Comparison of ENCODE assay signal across 8 mouse cellular contexts in genomic region chr17:80059731-80060130, GRCm38 (mm10). TPM values are rescaled to one million over a fixed set of nuclear protein-coding genes. Genes with fewer than 3 reads are reported as not detected.
DNase-seq lines count a peak whose midpoint lies in the region; ATAC-seq and TF ChIP-seq lines count a peak whose summit lies in the region.

No protein-coding gene starts in this region.

- peak overlapping the region; percentile 80 for H3K4me2 ChIP-seq in hindbrain, embryonic 12.5 days (replicated peaks)

- peaks cover 5% of the 10 kb centered on the region for H3K4me1 ChIP-seq in heart, adult 2 months (ENCODE audit: control insufficient read depth, insufficient read depth, low read length)
- peaks cover 10% of the 10 kb centered on the region; the same call in 1 of the 2 replicates for H3K4me1 ChIP-seq in brown adipose tissue, adult 24 weeks (ENCODE audit: control insufficient read depth, insufficient read depth, insufficient read length, low read length)
- peaks cover 22% of the 10 kb centered on the region for H3K4me1 ChIP-seq in hindbrain, embryonic 12.5 days

- H3K9ac ChIP-seq in heart, adult 2 months (ENCODE audit: low read depth, low read length) = no peak overlapping the region
- no peak overlapping the region; the same call in 1 of the 2 replicates for H3K9ac ChIP-seq in hindbrain, embryonic 12.5 days

- 17% methylated on average over 1 of the region's 1 CpGs for WGBS in heart, adult 2 months
- WGBS in hindbrain, embryonic 12.5 days = 15% methylated on average over 1 of the region's 1 CpGs
- WGBS in macrophage (ENCODE audit: missing documents) = 71% methylated on average over 1 of the region's 1 CpGs

- H3K79me2 ChIP-seq in heart, adult 2 months (replicated peaks; ENCODE audit: control insufficient read depth, insufficient read depth, low read length) = peaks cover 3% of the 10 kb centered on the region
- H3K79me2 ChIP-seq in macrophage (ENCODE audit: inconsistent target) = peaks cover 65% of the 10 kb centered on the region

- no peak for ATAC-seq in hindbrain, embryonic 12.5 days (ENCODE audit: low FRiP score)

- TF ChIP-seq EP300 in heart, adult 2 months (IDR thresholded peaks at IDR 0.05; ENCODE audit: insufficient read depth, low read depth, low read length) = no peak

- H3K27me3 ChIP-seq in heart, adult 2 months (ENCODE audit: control insufficient read depth, insufficient read depth, low read length) = no peaks in the 10 kb centered on the region
- H3K27me3 ChIP-seq in hindbrain, embryonic 12.5 days = no peaks in the 10 kb centered on the region

- peak overlapping the region; percentile 13; the same call in 1 of the 2 replicates for H3K27ac ChIP-seq in heart, adult 2 months
- H3K27ac ChIP-seq in brown adipose tissue, adult 24 weeks (replicated peaks; ENCODE audit: low read depth, low read length) = 0 out of 2 replicates have a peak overlapping the region, but pooled peaks have one; percentile 1
- no peak overlapping the region for H3K27ac ChIP-seq in hindbrain, embryonic 12.5 days
- no peak overlapping the region for H3K27ac ChIP-seq in macrophage

- peak overlapping the region; percentile 68 for H3K4me3 ChIP-seq in heart, adult 2 months
- H3K4me3 ChIP-seq in brown adipose tissue, adult 24 weeks (ENCODE audit: insufficient read depth, low read depth, low read length) = no peak overlapping the region
- H3K4me3 ChIP-seq in hindbrain, embryonic 12.5 days = peak overlapping the region; percentile 68
- H3K4me3 ChIP-seq in macrophage (ENCODE audit: inconsistent target) = peak overlapping the region; percentile 70; the same call in 1 of the 2 replicates

- no peak for DNase-seq in heart, adult 2 months
- DNase-seq in heart, adult 9 months (ENCODE audit: low spot score in 2 of 2) = no peak
- no peak for DNase-seq in left cerebral cortex, postnatal 14 days (ENCODE audit: low spot score in 2 of 2)
- no peak for DNase-seq in left cerebral cortex, postnatal 4 days
- DNase-seq in layer of hippocampus, postnatal 25 days (ENCODE audit: extremely low spot score in 1 of 2, low spot score in 1 of 2) = no peak

- H3K9me3 ChIP-seq in hindbrain, embryonic 12.5 days (replicated peaks) = no peaks in the 10 kb centered on the region

- peaks cover 10% of the 10 kb centered on the region for H3K36me3 ChIP-seq in heart, adult 2 months (ENCODE audit: control insufficient read depth, insufficient read depth, low read length)
- H3K36me3 ChIP-seq in hindbrain, embryonic 12.5 days = no peaks in the 10 kb centered on the region
- H3K36me3 ChIP-seq in macrophage (ENCODE audit: inconsistent target) = no peaks in the 10 kb centered on the region

- intact Hi-C loops in heart, adult 2 months (cut with DNase I) = loop anchor here (1.0 to 5.0 kb wide), 3 partner anchors 68 to 162 kb away; partner anchors contain the start of genes Atl2, Galm, Srsf7 and Ttc39d
- intact Hi-C loops in left cerebral cortex, postnatal 14 days (cut with DNase I) = loop anchor here (5.0 kb wide), 1 partner anchor 108 kb away; no protein-coding TSS in a partner anchor
- intact Hi-C loops in left cerebral cortex, postnatal 4 days (cut with DNase I) = loop anchor here (5.0 to 10.0 kb wide), 2 partner anchors 65 to 108 kb away; partner anchors contain the start of gene Galm

- no peak for TF ChIP-seq POLR2A in heart, adult 2 months (IDR thresholded peaks at IDR 0.05; ENCODE audit: insufficient read depth, low read depth, low read length)

- no peak for TF ChIP-seq CTCF in heart, adult 2 months (IDR thresholded peaks at IDR 0.05)

RNA-seq across cellular contexts. Expression of gene Hnrnpll, which starts 2.4 kb away (rescaled TPM):
- total RNA-seq in heart, adult 2 months (2021) = 10 to 100 TPM; 19.9 to 23.7 TPM
- 7.5 and 14.2 TPM in 2 replicates for polyA plus RNA-seq in heart, adult 2 months (2012; rRNA removed)
- polyA plus RNA-seq in brown adipose tissue, adult 24 weeks (2012; ENCODE audit: insufficient read depth, insufficient read length, missing spikeins) = 15.9 and 22.5 TPM in 2 replicates
- 112 and 116 TPM in 2 replicates for polyA plus RNA-seq in hindbrain, embryonic 12.5 days (2016; fragmentation: Nextera tagmentation; extraction: Ambion mirVana)
- 1,000 to 10,000 TPM in 5 of 26 experiments, 100 to 1,000 TPM in 21; 199 to 2,143 (median 332) TPM for total RNA-seq in macrophage (2018; cell fraction: chromatin; rRNA removed)
- 10 to 100 TPM; 14.5 to 63.0 (median 31.6) TPM for total RNA-seq in macrophage (2018; cell fraction: cytosol; rRNA removed)
- total RNA-seq in macrophage (2018; cell fraction: nucleus; rRNA removed) = 100 to 1,000 TPM in 22 of 26 experiments, 10 to 100 TPM in 4; 75.2 to 1,000 (median 218) TPM
- polyA plus RNA-seq in macrophage (2018) = 28.1 to 43.3 TPM (median 34.9 TPM) in 3 replicates
- 10 to 100 TPM; 59.4 to 60.9 TPM for total RNA-seq in left cerebral cortex, postnatal 14 days (2021)
- 10 to 100 TPM; 86.5 to 92.9 TPM for total RNA-seq in left cerebral cortex, postnatal 4 days (2021)
- 10 to 100 TPM; 57.1 to 64.1 TPM for total RNA-seq in layer of hippocampus, postnatal 25 days (2021)

Comparison
In these comparisons a context has a peak if more than half of its experiments do, and no peak if none do; other contexts are left out.
1. H3K27ac ChIP-seq: peak in heart, adult 2 months (single experiment) and brown adipose tissue, adult 24 weeks (single experiment); none in hindbrain, embryonic 12.5 days (single experiment) and macrophage (single experiment).